Mouse (Mus musculus) liver, embryonic 14.5 days (tissue): ENCODE measurements around the gene Unc13b. TPM values are rescaled to one million over a fixed set of nuclear protein-coding genes. Genes with fewer than 3 reads are reported as not detected.

Source experiments
- ATAC-seq: fragments of 200-750 bp; cut with Nextera tagmentation; 2 replicates; pipeline ENCODE4 v1.8.0; 2017; ENCODE audit warnings: moderate number of reproducible peaks, mild to moderate bottlenecking, moderate library complexity; ENCODE audit not compliant: insufficient read depth
- DNase-seq, 3 experiments: peaks; one replicate each; pipeline ENCODE4 v3.0.0-alpha.2; 2012 to 2013; ENCODE audit warnings: low read depth in 3 of 3, low spot score in 3 of 3
- H3K27ac ChIP-seq: fragments of 300-500 bp; sonication (generic); 2 replicates; pipeline ENCODE4 v1.5.1; 2014; ENCODE audit warnings: moderate library complexity, mild to moderate bottlenecking, control low read depth, inconsistent platforms
- H3K27me3 ChIP-seq: fragments of 300-500 bp; sonication (generic); 2 replicates; pipeline ENCODE4 v1.6.1; 2014; ENCODE audit warnings: mild to moderate bottlenecking, low read length, moderate library complexity; ENCODE audit not compliant: control insufficient read depth, insufficient read depth
- H3K36me3 ChIP-seq: fragments of 300-500 bp; sonication (generic); replicated peaks from 2 replicates; pipeline ENCODE4 v1.6.1; 2014; ENCODE audit warnings: low read depth; ENCODE audit not compliant: control insufficient read depth, insufficient read depth
- H3K4me1 ChIP-seq, 2 experiments: fragments of 200-500 bp in 1 of 2; fragments of 300-500 bp in 1 of 2; sonication (generic) in 1 of 2; replicated peaks; 2 replicates each; pipeline ENCODE4 v1.6.1; 2012 to 2014; ENCODE audit warnings: antibody characterized with exemption in 1 of 2, inconsistent platforms in 1 of 2, low read length in 1 of 2; ENCODE audit not compliant: control insufficient read depth in 2 of 2, insufficient read depth in 2 of 2
- H3K4me2 ChIP-seq: fragments of 300-500 bp; sonication (generic); 2 replicates; pipeline ENCODE4 v1.6.1; 2014; ENCODE audit warnings: low read depth, mild to moderate bottlenecking, control low read depth, moderate library complexity
- H3K4me3 ChIP-seq, 2 experiments: fragments of 200-500 bp in 1 of 2; fragments of 300-500 bp in 1 of 2; sonication (generic) in 1 of 2; 2 replicates each; pipeline ENCODE4 v1.5.1; 2012 to 2014; ENCODE audit warnings: low read depth in 2 of 2, low read length in 2 of 2, mild to moderate bottlenecking in 2 of 2, control low read depth in 1 of 2, inconsistent platforms in 1 of 2, moderate library complexity in 1 of 2; ENCODE audit not compliant: insufficient read depth in 1 of 2
- H3K9ac ChIP-seq: fragments of 300-500 bp; sonication (generic); replicated peaks from 2 replicates; pipeline ENCODE4 v1.6.1; 2014; ENCODE audit warnings: mild to moderate bottlenecking, control low read depth, moderate library complexity
- H3K9me3 ChIP-seq: fragments of 300-500 bp; sonication (generic); 2 replicates; pipeline ENCODE4 v1.6.1; 2016; ENCODE audit warnings: low read length, mixed read lengths; ENCODE audit not compliant: control insufficient read depth
- CTCF ChIP-seq: IDR thresholded peaks from 2 replicates; pipeline ENCODE4 v1.5.1; 2016; ENCODE audit warnings: antibody characterized with exemption, low read depth, control low read depth
- EP300 ChIP-seq: IDR thresholded peaks from 2 replicates; pipeline ENCODE4 v1.6.1; 2016; ENCODE audit warnings: antibody characterized with exemption, low read depth
- WGBS: fragments of 180-500 bp; shearing (Covaris S2); extraction: QIAGEN DNeasy Blood & Tissue Kit; methylation state at CpG from one replicate; pipeline ENCODE4 v1.1.7; 2014; ENCODE audit not compliant: insufficient replicate concordance; 5-methylcytosine and 5-hydroxymethylcytosine counted together
- polyA plus RNA-seq, 2 experiments: library from polyadenylated mRNA; depleted of rRNA in 1 of 2; stranded (reverse) in 1 of 2; unstranded in 1 of 2; fragments of >200 nt; fragmentation: Nextera tagmentation in 1 of 2; extraction: Ambion mirVana in 1 of 2; gene quantifications; 2 replicates each; pipeline versions ENCODE4 v1.2.1 to v1.2.3; 2012 to 2014

Gene Unc13b
- polyA plus RNA-seq, 2 experiments: 0.19 to 0.59 TPM

DNA sequence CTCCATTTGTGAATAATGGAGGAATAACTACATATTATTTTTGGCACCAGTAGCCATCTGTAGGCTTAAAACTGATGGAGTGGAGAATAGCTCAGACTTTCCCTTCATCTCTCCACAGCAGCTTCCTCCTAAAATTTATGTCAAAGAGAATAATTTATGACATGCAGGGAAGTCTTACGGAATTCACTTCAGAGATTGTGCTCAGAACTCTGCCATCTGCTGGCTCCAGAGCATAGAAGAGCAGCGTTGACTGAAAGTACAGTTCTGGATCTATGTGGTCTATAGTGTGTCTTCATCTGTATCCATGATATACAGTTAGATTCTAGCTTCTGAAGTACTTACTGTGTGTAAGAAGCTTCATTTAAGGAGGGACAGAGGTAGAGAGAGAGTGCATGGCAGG lies 185.3 kb downstream of the Unc13b start:
- Histone ChIP-seq H3K27ac (no peak overlapping the region), H3K36me3 (no peaks in the 10 kb centered on the region), H3K4me1 (no peaks in the 10 kb centered on the region), H3K9ac (no peak overlapping the region), H3K4me2 (no peak overlapping the region), H3K9me3 (no peaks in the 10 kb centered on the region), H3K27me3 (no peaks in the 10 kb centered on the region), H3K4me3 (no peak overlapping the region)
- WGBS: 42% methylated on average over 2 of the region's 2 CpGs
- DNase-seq (no peak), ATAC-seq (no peak)
- TF ChIP-seq EP300: no peak
- TF ChIP-seq CTCF: 0 out of 2 replicates have a peak, but pooled peaks have one; percentile 13

DNA sequence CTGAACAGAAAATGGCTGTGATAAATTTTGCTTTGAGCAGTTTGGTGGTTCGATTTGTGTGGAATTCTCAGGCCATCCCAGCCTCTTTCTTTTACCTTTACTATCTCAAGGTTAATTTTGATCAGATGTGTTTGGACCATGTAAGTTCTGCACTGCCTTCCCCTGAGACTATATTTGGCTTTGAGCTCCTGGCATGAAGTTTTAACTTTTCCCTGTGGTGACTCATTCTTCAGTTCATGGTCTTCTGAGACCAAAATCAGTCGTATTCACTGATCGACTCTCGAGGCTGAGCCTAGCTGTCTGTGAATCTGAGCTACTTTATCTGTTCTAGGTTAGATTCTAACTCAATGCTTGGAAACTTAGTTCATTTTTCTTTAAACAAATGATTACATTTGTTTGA lies 187.0 kb downstream of the Unc13b start:
- no peaks in the 10 kb centered on the region for H3K27me3 ChIP-seq
- 58% methylated on average over 4 of the region's 4 CpGs for WGBS
- TF ChIP-seq CTCF: no peak
- no peak for TF ChIP-seq EP300

DNA sequence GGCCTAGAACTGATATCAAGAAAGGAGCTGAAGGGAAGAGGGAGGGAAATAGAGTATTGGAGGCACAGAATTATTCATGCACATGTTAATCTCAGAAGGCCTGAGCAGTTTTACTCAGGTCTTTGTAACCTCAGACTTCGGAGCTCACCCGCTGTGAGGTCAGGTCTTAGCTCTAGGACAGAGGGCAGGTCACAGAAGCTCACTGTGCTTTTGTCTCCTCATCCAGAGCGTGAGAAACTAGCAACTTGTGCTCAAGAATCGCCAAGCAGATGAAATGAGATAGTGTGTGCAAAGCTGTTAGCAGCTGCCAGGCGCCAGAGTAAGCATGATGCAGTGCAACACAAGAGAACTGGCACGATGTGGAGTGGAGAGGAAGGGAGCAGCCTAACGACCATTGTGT lies 189.3 kb downstream of the Unc13b start:
- no peak overlapping the region for H3K4me2 ChIP-seq
- ATAC-seq (no peak), DNase-seq (no peak)
- no peaks in the 10 kb centered on the region for H3K36me3 ChIP-seq
- peaks cover 0 to 3% of the 10 kb centered on the region in 2 experiments; a peak in 1 of 4 replicates for H3K4me1 ChIP-seq
- WGBS: 59% methylated on average over 7 of the region's 7 CpGs
- TF ChIP-seq CTCF: no peak
- no peak for TF ChIP-seq EP300
- no peaks in the 10 kb centered on the region for H3K27me3 ChIP-seq
- H3K27ac ChIP-seq: no peak overlapping the region
- H3K9me3 ChIP-seq: no peaks in the 10 kb centered on the region
- no peak overlapping the region for H3K9ac ChIP-seq
- H3K4me3 ChIP-seq: no peak overlapping the region

More for the DNA sequence above, 187.0 kb downstream of the Unc13b start:
- no peak overlapping the region for H3K27ac ChIP-seq
- H3K9me3 ChIP-seq: no peaks in the 10 kb centered on the region
- H3K4me3 ChIP-seq: no peak overlapping the region
- no peak for ATAC-seq
- H3K4me2 ChIP-seq: no peak overlapping the region
- no peaks in the 10 kb centered on the region for H3K36me3 ChIP-seq
- H3K4me1 ChIP-seq: no peaks in the 10 kb centered on the region
- H3K9ac ChIP-seq: no peak overlapping the region
- DNase-seq: no peak

DNA sequence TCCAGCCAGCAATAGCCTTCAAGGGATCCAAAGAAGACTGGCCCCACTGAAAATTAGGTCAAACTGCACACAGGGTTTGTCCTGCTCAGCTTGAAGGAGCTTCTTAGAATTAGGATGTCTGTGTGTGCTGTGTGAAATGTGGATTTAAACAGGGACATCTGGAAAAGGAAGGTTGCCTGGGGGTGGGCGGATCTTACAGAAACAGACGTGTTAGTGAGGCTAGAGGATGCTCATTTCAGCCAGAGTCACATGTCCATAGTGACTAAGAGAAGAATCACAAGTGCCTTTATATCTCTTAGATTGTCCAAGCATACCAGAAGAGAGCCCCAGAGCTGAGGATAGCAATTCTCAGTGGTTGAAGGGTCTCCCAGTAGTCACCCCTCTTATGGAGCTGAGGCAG lies 190.2 kb downstream of the Unc13b start:
- Histone ChIP-seq H3K4me3 (no peak overlapping the region), H3K27me3 (no peaks in the 10 kb centered on the region), H3K9me3 (no peaks in the 10 kb centered on the region), H3K9ac (no peak overlapping the region), H3K4me1 (peaks cover 0 to 3% of the 10 kb centered on the region in 2 experiments; a peak in 1 of 4 replicates), H3K4me2 (no peak overlapping the region), H3K36me3 (no peaks in the 10 kb centered on the region), H3K27ac (no peak overlapping the region)
- 69% methylated on average over 2 of the region's 2 CpGs for WGBS
- ATAC-seq (no peak), DNase-seq (no peak)
- TF ChIP-seq EP300 (no peak), CTCF (no peak)

DNA sequence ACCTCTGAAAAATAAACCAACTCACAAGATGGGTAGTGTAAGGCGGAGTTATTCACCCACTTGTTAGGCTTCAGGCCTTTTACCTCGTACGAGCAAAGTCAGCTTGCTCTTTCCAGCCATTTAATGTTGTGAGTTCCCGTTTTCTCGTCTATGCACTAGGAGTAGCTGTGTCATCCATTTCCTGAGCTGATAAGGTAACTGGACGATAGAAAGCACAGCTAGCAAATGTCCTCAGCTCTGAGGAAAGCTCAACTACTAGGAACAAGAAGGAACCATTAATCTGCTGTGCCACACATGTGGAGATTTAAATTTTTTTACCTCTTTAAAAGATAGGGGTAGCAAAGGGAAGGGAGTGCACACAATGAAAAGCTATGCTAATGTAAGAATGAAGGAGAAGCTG lies 192.5 kb downstream of the Unc13b start:
- H3K36me3 ChIP-seq: no peaks in the 10 kb centered on the region
- ATAC-seq (no peak), DNase-seq (no peak)
- no peak overlapping the region for H3K4me3 ChIP-seq
- H3K27ac ChIP-seq: no peak overlapping the region
- peaks cover 0 to 3% of the 10 kb centered on the region in 2 experiments; a peak in 1 of 4 replicates for H3K4me1 ChIP-seq
- TF ChIP-seq EP300 (no peak), CTCF (no peak)
- H3K4me2 ChIP-seq: no peak overlapping the region
- H3K27me3 ChIP-seq: no peaks in the 10 kb centered on the region
- H3K9ac ChIP-seq: no peak overlapping the region
- no peaks in the 10 kb centered on the region for H3K9me3 ChIP-seq
- WGBS: 21% methylated on average over 6 of the region's 6 CpGs
